In the genomic region with DNA sequence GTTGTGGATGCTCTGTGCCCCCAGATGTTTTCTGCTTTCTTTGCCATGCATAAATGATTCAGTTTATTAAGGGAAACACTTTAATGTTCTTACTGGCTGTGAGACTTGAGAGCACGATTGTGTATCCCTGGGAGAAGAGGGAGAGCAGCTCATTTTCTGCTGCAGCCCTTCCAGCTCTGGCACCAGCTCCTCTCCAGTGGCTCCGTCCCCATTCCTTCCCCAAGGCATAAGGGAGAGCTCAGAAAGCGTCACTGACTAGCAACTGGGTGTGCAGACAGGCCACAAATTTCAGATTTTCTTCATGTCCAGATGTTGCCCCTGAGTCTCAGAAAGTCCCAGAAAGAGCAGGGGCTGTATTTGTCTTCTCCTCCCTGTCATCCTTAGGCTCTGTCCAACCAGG, we compare ENCODE assay signal across 15 mouse cellular contexts.
A peak's percentile ranks its signal among the peaks of the same experiment; 100 is the strongest.
DNase-seq lines count a peak whose midpoint lies in the region; ATAC-seq and TF ChIP-seq lines count a peak whose summit lies in the region.
"Had no signal": no experiment of that assay in that cellular context is flagged by ENCODE, and none has a peak within 500 bp of the region (broad histone marks: within the 10 kb centered on the region; RNA-seq: fewer than 3 reads in every experiment).

No protein-coding gene starts in this region.

- TF ChIP-seq CTCF in gastrocnemius, adult 2 months (IDR thresholded peaks at IDR 0.05), result no peak

- H3K27me3 ChIP-seq in kidney, embryonic 15.5 days, result no peaks in the 10 kb centered on the region
- no peaks in the 10 kb centered on the region for H3K27me3 ChIP-seq in embryonic facial prominence, embryonic 12.5 days
- no peaks in the 10 kb centered on the region for H3K27me3 ChIP-seq in limb, embryonic 10.5 days (ENCODE audit: low read depth, poor library complexity, severe bottlenecking)
- no peaks in the 10 kb centered on the region for H3K27me3 ChIP-seq in intestine, embryonic 16.5 days (replicated peaks; ENCODE audit: control insufficient read depth, insufficient read depth, low read length)
- H3K27me3 ChIP-seq: intestine, embryonic 15.5 days; liver, embryonic 13.5 days had no signal

- H3K9me3 ChIP-seq in kidney, embryonic 15.5 days (replicated peaks), result no peaks in the 10 kb centered on the region
- no peaks in the 10 kb centered on the region for H3K9me3 ChIP-seq in embryonic facial prominence, embryonic 12.5 days
- H3K9me3 ChIP-seq in limb, embryonic 10.5 days (replicated peaks), result no peaks in the 10 kb centered on the region
- no peaks in the 10 kb centered on the region for H3K9me3 ChIP-seq in intestine, embryonic 16.5 days (ENCODE audit: control insufficient read depth, low read length)
- H3K9me3 ChIP-seq: heart, embryonic 13.5 days; intestine, embryonic 15.5 days; liver, embryonic 13.5 days had no signal

- peak; percentile 56 for DNase-seq in gastrocnemius, adult 2 months
- DNase-seq in gastrocnemius, adult 8-10 months (ENCODE audit: low spot score in 2 of 2), result no peak
- no peak for DNase-seq in kidney, adult 18-20 months
- no peak for DNase-seq in limb, embryonic 10.5 days (ENCODE audit: low spot score)
- no peak for DNase-seq in spleen, postnatal 36 days (ENCODE audit: low spot score in 2 of 2)
- DNase-seq: cerebellum, adult 18-20 months; liver, embryonic 13.5 days; lung, postnatal 14 days; right cerebral cortex, postnatal 14 days; thymus, postnatal 36 days had no signal

- peaks cover 8% of the 10 kb centered on the region for H3K36me3 ChIP-seq in kidney, embryonic 15.5 days
- H3K36me3 ChIP-seq in embryonic facial prominence, embryonic 12.5 days, result 0 out of 2 replicates have a peak, but pooled peaks cover 3% of the 10 kb centered on the region
- peaks cover 26% of the 10 kb centered on the region for H3K36me3 ChIP-seq in limb, embryonic 10.5 days
- no peaks in the 10 kb centered on the region for H3K36me3 ChIP-seq in intestine, embryonic 16.5 days (ENCODE audit: control insufficient read depth, insufficient read depth, low read length)
- H3K36me3 ChIP-seq: intestine, embryonic 15.5 days had no signal

- H3K27ac ChIP-seq in gastrocnemius, adult 2 months, result no peak overlapping the region
- H3K27ac ChIP-seq in kidney, embryonic 15.5 days, result peak overlapping the region; percentile 27; the same call in 1 of the 2 replicates
- peak overlapping the region; percentile 36; the same call in 1 of the 2 replicates for H3K27ac ChIP-seq in embryonic facial prominence, embryonic 12.5 days
- H3K27ac ChIP-seq in limb, embryonic 10.5 days, result peak overlapping the region; percentile 56
- H3K27ac ChIP-seq in intestine, embryonic 16.5 days (ENCODE audit: low read length), result no peak overlapping the region
- H3K27ac ChIP-seq: heart, embryonic 13.5 days; intestine, embryonic 15.5 days; liver, embryonic 13.5 days had no signal

- WGBS in kidney, embryonic 15.5 days, result 54% methylated on average over 3 of the region's 3 CpGs
- 47% methylated on average over 3 of the region's 3 CpGs for WGBS in embryonic facial prominence, embryonic 12.5 days
- WGBS in limb, embryonic 10.5 days, result 70% methylated on average over 3 of the region's 3 CpGs
- WGBS in intestine, embryonic 16.5 days, result 68% methylated on average over 3 of the region's 3 CpGs

- no peak overlapping the region for H3K9ac ChIP-seq in kidney, embryonic 15.5 days
- H3K9ac ChIP-seq in embryonic facial prominence, embryonic 12.5 days, result no peak overlapping the region
- H3K9ac ChIP-seq in intestine, embryonic 16.5 days (ENCODE audit: low read depth, low read length), result no peak overlapping the region
- H3K9ac ChIP-seq: heart, embryonic 13.5 days; intestine, embryonic 15.5 days; liver, embryonic 13.5 days had no signal

- ATAC-seq in kidney, embryonic 15.5 days (replicated peaks; ENCODE audit: low FRiP score), result no peak
- no peak for ATAC-seq in embryonic facial prominence, embryonic 12.5 days (ENCODE audit: insufficient number of reproducible peaks, insufficient read depth, low FRiP score, low TSS enrichment)
- no peak for ATAC-seq in intestine, embryonic 16.5 days
- ATAC-seq: intestine, embryonic 15.5 days had no signal

- peaks cover 58% of the 10 kb centered on the region for H3K4me1 ChIP-seq in kidney, embryonic 15.5 days
- H3K4me1 ChIP-seq in embryonic facial prominence, embryonic 12.5 days, result peaks cover 61% of the 10 kb centered on the region
- peaks cover 74% of the 10 kb centered on the region for H3K4me1 ChIP-seq in limb, embryonic 10.5 days
- no peaks in the 10 kb centered on the region for H3K4me1 ChIP-seq in intestine, embryonic 16.5 days (ENCODE audit: control insufficient read depth, insufficient read depth, low read length)
- H3K4me1 ChIP-seq: intestine, embryonic 15.5 days had no signal

- H3K4me3 ChIP-seq in gastrocnemius, adult 2 months, result no peak overlapping the region
- no peak overlapping the region for H3K4me3 ChIP-seq in kidney, embryonic 15.5 days (replicated peaks)
- no peak overlapping the region for H3K4me3 ChIP-seq in embryonic facial prominence, embryonic 12.5 days
- H3K4me3 ChIP-seq in limb, embryonic 10.5 days, result no peak overlapping the region
- H3K4me3 ChIP-seq in intestine, embryonic 16.5 days (ENCODE audit: low read length), result no peak overlapping the region
- H3K4me3 ChIP-seq: heart, embryonic 13.5 days; intestine, embryonic 15.5 days; liver, embryonic 13.5 days had no signal

- intact Hi-C loops in gastrocnemius, adult 2 months (cut with DNase I), result no loop called here

- H3K4me2 ChIP-seq in kidney, embryonic 15.5 days, result no peak overlapping the region
- H3K4me2 ChIP-seq in embryonic facial prominence, embryonic 12.5 days (replicated peaks), result no peak overlapping the region
- H3K4me2 ChIP-seq in intestine, embryonic 16.5 days (ENCODE audit: low read depth, low read length), result no peak overlapping the region
- H3K4me2 ChIP-seq: heart, embryonic 13.5 days; intestine, embryonic 15.5 days; liver, embryonic 13.5 days had no signal

Comparison
In these comparisons a context has a peak if more than half of its experiments do, and no peak if none do; other contexts are left out.
1. H3K27ac ChIP-seq: peak in kidney, embryonic 15.5 days (single experiment), embryonic facial prominence, embryonic 12.5 days (single experiment) and limb, embryonic 10.5 days (single experiment); none in gastrocnemius, adult 2 months (single experiment) and intestine, embryonic 16.5 days (single experiment).